Mouse (Mus musculus) hematopoietic multipotent progenitor cell, adult 10-12 weeks (in vitro differentiated cells): ENCODE measurements around the gene Gm6169. TPM values are rescaled to one million over a fixed set of nuclear protein-coding genes. Genes with fewer than 3 reads are reported as not detected.

Experiments
- polyA plus RNA-seq: library from polyadenylated mRNA; stranded (reverse); fragments of >175 nt; gene quantifications from 2 replicates; pipeline ENCODE4 v1.2.3, GENCODE M21; 2012; ENCODE audit warnings: low replicate concordance

The Gm6169 gene
- not detected in 2 replicates for polyA plus RNA-seq

DNA sequence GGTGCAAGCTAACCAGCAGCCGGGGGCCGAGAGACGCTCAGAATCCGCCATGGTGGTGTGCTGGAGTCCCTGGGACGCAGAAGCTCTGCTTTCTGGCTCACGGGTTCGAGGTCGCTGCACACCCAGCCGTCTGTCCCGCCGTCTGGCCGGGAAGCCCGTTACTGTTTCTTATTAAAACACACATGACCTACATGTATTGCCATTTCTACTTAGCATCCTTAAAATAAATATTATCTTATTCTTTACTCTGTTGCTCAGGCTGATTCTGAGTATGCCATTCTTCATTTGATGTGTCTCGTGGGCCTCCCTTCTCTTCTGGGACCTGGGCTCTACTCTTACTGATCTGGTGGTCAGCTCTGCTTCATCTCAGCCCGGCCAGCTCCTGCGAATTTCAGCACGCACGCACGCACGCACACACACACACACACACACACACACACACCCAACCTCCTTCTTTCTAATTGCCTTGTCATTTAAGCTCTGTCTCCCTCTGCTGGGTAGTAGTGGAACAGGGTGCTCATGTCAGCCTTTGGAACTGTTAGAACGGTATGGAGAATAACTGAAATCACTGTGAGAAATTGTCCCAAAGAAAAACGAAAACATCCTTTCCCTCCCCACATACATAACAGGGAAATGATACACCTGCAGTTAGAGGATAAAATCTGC is at the start of gene Gm6169:
TSS of gene Gm6169 (minus strand) at position 51 of the 666 bp plus-strand sequence.

DNA sequence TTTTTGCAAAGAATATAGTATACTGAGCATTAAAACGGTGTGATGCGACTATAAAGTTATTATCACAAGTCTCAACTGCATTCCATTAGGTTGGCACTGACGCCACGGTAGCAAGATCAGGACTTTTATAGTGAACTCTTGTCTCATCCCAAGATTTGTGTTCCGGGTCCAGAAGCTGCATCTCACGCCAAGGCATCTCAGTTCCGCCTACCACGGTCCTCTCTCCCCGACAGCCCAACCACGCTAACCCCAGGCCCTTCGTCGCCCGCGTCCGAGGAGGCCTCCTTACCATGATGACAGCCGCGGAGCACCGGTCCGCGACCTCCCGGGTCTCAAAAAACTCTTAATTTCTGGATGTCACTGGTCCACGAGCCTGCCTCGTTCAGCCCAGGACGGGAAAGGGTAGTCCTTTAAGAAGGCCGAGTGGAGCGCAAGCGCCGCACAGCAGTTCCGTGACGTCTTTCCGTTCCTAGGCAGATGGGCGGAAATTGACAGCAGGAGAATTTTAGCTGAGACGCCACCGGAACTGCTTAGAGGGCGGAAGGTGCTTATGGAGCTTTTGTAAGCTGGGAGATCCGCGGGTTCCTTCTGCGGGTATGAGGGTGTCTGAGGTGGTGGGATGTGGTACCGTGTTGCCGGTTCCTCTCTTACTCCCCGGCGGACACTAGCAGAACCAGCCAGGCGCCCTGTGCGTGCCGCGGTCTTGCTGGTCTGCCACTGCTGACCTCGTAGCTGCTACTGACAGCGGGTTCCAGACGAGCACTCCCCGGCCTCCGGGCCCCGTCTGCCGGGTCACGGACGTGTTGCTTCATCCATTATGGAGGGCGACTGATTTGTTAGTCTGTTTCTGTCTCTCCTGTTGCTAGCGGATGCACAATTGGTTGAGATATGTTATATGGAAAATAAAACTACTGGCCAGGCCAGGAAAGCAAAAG is 38.7 kb upstream of the Gm6169 start, which contains the start of the genes Gfm2 and Nsa2:
TSS of gene Gfm2 (plus strand) at position 472 of the 935 bp plus-strand sequence.
TSS of gene Nsa2 (minus strand) at position 472 of the 935 bp plus-strand sequence.

DNA sequence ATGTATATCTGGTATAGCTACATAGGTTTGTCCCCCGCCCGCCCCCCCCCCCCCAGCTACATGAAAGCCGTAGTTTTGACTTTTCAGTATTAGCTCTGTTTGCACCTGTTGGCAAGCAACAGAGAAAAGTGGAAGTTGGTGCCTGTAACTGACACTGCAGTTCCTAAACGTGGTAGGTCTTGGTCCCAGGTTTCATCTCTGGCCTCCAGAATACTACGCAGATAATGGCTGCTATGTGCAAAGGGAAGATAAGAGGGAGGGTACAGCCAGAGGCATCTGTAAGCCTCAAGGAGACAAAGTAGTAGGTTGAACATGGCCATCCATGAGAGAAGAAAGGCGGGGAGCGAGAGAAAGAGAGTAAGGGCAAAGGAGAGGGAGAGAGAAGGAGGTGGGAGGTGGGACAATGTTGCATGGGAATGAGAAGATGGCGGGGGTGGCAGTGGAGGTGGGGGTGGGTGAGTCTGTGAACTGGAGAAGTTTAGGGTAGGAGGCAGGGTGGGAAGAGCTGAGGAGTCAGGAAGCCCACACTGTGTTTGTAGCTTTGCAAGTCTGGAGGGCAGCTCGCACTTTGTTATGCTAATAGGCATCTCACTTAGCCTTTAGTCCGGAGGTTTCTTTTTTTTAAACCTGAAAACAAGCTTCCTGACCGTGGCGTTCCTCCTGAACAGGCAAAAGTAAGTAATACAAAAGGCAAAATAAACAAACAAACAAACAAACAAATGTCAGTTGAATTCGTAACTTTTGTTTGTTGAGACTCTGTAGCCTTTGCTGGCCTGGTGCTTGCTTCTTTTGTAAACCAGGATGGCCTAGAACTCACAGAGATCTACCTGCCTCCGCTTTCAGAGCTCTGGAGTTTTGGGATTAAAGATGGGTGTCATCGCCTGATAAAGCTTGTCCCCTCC is 32.1 kb downstream of the Gm6169 start, which contains the start of gene Fam169a:
TSS of gene Fam169a (plus strand) at position 638 of the 902 bp plus-strand sequence.

Other genes starting within 250 kb of the Gm6169 start
- gene Gcnt4, start 174.5 kb downstream of the Gm6169 start, polyA plus RNA-seq: 0.02 and 0.03 TPM in 2 replicates
- gene 1700029F12Rik, start 64.9 kb downstream of the Gm6169 start, polyA plus RNA-seq: not detected in 2 replicates
- gene Fam169a, start 32.0 kb downstream of the Gm6169 start, polyA plus RNA-seq: not detected in 2 replicates
- 5.2 and 17.3 TPM in 2 replicates for gene Gfm2, start 38.7 kb upstream of the Gm6169 start, polyA plus RNA-seq
- gene Nsa2, start 38.7 kb upstream of the Gm6169 start, polyA plus RNA-seq: 10.7 and 33.7 TPM in 2 replicates
- gene Hexb, start 99.1 kb upstream of the Gm6169 start, polyA plus RNA-seq: 46.0 and 108 TPM in 2 replicates
- gene Enc1, start 141.9 kb upstream of the Gm6169 start, polyA plus RNA-seq: 6.0 and 7.5 TPM in 2 replicates